ENCODE assay signal across 22 mouse cellular contexts in the genomic region with DNA sequence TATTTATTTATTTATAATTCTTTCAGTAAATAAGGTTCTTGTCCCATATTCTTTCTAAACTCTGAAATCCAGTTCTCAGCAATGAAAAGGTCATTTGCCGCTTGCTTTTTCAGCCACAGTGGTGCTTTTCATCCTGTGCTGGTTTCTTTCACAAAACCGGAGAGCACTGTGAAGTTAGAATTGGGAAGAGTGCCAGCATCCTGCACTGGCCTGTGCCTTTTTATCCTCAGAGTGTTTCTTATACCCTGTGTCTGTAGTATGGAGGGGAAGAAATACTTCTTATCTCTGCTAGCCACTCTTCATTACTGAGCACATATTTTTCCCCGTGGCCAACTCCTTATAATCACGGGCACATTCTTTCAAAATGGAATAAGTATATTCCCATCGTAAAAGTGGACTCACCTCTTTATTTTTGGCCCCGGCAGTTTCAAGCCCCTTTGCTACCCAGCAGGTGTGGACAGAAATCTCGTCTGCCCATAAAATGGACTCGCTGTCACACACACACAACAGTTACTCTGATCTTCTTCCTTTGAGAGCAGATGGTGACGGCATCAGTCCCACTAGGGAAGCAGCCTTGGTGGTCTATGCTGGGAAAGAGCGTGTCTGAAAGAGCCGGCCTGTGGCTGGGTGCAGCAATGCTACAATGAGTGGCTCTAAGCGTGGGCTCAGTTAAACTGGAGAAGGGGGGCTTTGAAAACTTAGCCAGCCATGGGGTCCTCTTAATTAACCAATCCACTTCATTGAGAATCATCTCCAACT.
DNase-seq lines count a peak whose midpoint lies in the region; ATAC-seq and TF ChIP-seq lines count a peak whose summit lies in the region.
"Had no signal": no experiment of that assay in that cellular context is flagged by ENCODE, and none has a peak within 500 bp of the region (broad histone marks: within the 10 kb centered on the region; RNA-seq: fewer than 3 reads in every experiment).

No protein-coding gene starts in this region.

- peak; percentile 33 to 34 for DNase-seq in cerebellum, postnatal 10 days
- DNase-seq in cerebellum, postnatal 4 days (ENCODE audit: low spot score in 2 of 2): no peak
- peak; percentile 67 for DNase-seq in midbrain, postnatal 0 days (ENCODE audit: low spot score)
- DNase-seq in MN1 (ENCODE audit: low spot score): no peak
- DNase-seq: cerebellum, adult 9-11 months; embryo, embryonic 11 days; gastrocnemius, postnatal 25 days; heart, postnatal 14 days; lung, adult 2 months; right cerebral cortex, adult 18-20 months; spleen, adult 18-20 months had no signal

- no peaks in the 10 kb centered on the region for H3K36me3 ChIP-seq in hindbrain, embryonic 16.5 days (ENCODE audit: control insufficient read depth, insufficient read depth, low read length)
- no peaks in the 10 kb centered on the region for H3K36me3 ChIP-seq in hindbrain, embryonic 13.5 days
- no peaks in the 10 kb centered on the region for H3K36me3 ChIP-seq in neural tube, embryonic 12.5 days
- no peaks in the 10 kb centered on the region for H3K36me3 ChIP-seq in neural tube, embryonic 15.5 days
- H3K36me3 ChIP-seq in midbrain, postnatal 0 days (ENCODE audit: insufficient read depth, low read length): no peaks in the 10 kb centered on the region
- H3K36me3 ChIP-seq: G1E; kidney, embryonic 15.5 days; limb, embryonic 10.5 days had no signal

- no peak overlapping the region for H3K9ac ChIP-seq in hindbrain, embryonic 16.5 days (ENCODE audit: low read depth, low read length)
- H3K9ac ChIP-seq in hindbrain, embryonic 13.5 days: no peak overlapping the region
- no peak overlapping the region for H3K9ac ChIP-seq in neural tube, embryonic 12.5 days
- H3K9ac ChIP-seq in neural tube, embryonic 15.5 days (replicated peaks): no peak overlapping the region
- H3K9ac ChIP-seq in midbrain, postnatal 0 days (replicated peaks; ENCODE audit: low read length, poor library complexity, severe bottlenecking): no peak overlapping the region
- H3K9ac ChIP-seq: kidney, embryonic 15.5 days had no signal

- 57% methylated on average over 12 of the region's 12 CpGs for WGBS in hindbrain, embryonic 16.5 days
- WGBS in hindbrain, embryonic 13.5 days: 67% methylated on average over 12 of the region's 12 CpGs
- 60% methylated on average over 12 of the region's 12 CpGs for WGBS in neural tube, embryonic 12.5 days
- WGBS in neural tube, embryonic 15.5 days: 42% methylated on average over 12 of the region's 12 CpGs
- 36% methylated on average over 12 of the region's 12 CpGs for WGBS in midbrain, postnatal 0 days

- no peak for TF ChIP-seq CTCF in midbrain, postnatal 0 days (IDR thresholded peaks at IDR 0.05)

- peak overlapping the region; percentile 23; the same call in 1 of the 2 replicates for H3K27ac ChIP-seq in hindbrain, embryonic 16.5 days (ENCODE audit: low read depth, low read length)
- no peak overlapping the region for H3K27ac ChIP-seq in hindbrain, embryonic 13.5 days
- H3K27ac ChIP-seq in neural tube, embryonic 12.5 days: no peak overlapping the region
- H3K27ac ChIP-seq in neural tube, embryonic 15.5 days (replicated peaks): no peak overlapping the region
- no peak overlapping the region for H3K27ac ChIP-seq in midbrain, postnatal 0 days (ENCODE audit: low read depth, low read length)
- H3K27ac ChIP-seq: kidney, embryonic 15.5 days; limb, embryonic 10.5 days; macrophage had no signal

- peak; percentile 74 for ATAC-seq in hindbrain, embryonic 16.5 days
- no peak for ATAC-seq in hindbrain, embryonic 13.5 days (ENCODE audit: low FRiP score)
- ATAC-seq in neural tube, embryonic 12.5 days (ENCODE audit: low FRiP score, low read depth): peak; percentile 58
- no peak; the same call in 1 of the 2 replicates for ATAC-seq in neural tube, embryonic 15.5 days (ENCODE audit: low FRiP score)
- ATAC-seq in midbrain, postnatal 0 days (ENCODE audit: low FRiP score): no peak
- ATAC-seq: CD4-positive, CD25-positive, alpha-beta regulatory T cell, adult 4 months; inflammation-experienced regulatory T-cells, adult 6 months had no signal

- no peak overlapping the region for H3K4me2 ChIP-seq in hindbrain, embryonic 16.5 days (ENCODE audit: low read length)
- H3K4me2 ChIP-seq in hindbrain, embryonic 13.5 days: no peak overlapping the region
- no peak overlapping the region for H3K4me2 ChIP-seq in neural tube, embryonic 12.5 days (replicated peaks)
- H3K4me2 ChIP-seq in neural tube, embryonic 15.5 days: no peak overlapping the region
- no peak overlapping the region for H3K4me2 ChIP-seq in midbrain, postnatal 0 days (ENCODE audit: low read depth, low read length, poor library complexity, severe bottlenecking)
- H3K4me2 ChIP-seq: kidney, embryonic 15.5 days; liver, embryonic 11.5 days had no signal

- H3K27me3 ChIP-seq in hindbrain, embryonic 16.5 days (replicated peaks; ENCODE audit: control insufficient read depth, insufficient read depth, low read length): no peaks in the 10 kb centered on the region
- H3K27me3 ChIP-seq in hindbrain, embryonic 13.5 days: no peaks in the 10 kb centered on the region
- H3K27me3 ChIP-seq in neural tube, embryonic 12.5 days (replicated peaks): no peaks in the 10 kb centered on the region
- no peaks in the 10 kb centered on the region for H3K27me3 ChIP-seq in neural tube, embryonic 15.5 days (replicated peaks)
- H3K27me3 ChIP-seq in midbrain, postnatal 0 days (ENCODE audit: insufficient read depth, low read length): no peaks in the 10 kb centered on the region
- H3K27me3 ChIP-seq: kidney, embryonic 15.5 days had no signal

- H3K9me3 ChIP-seq in hindbrain, embryonic 16.5 days (ENCODE audit: control insufficient read depth, low read length): peaks cover 3% of the 10 kb centered on the region
- H3K9me3 ChIP-seq in hindbrain, embryonic 13.5 days: no peaks in the 10 kb centered on the region
- H3K9me3 ChIP-seq in neural tube, embryonic 12.5 days: peaks cover 4% of the 10 kb centered on the region; the same call in 1 of the 2 replicates
- H3K9me3 ChIP-seq in neural tube, embryonic 15.5 days (replicated peaks): no peaks in the 10 kb centered on the region
- no peaks in the 10 kb centered on the region for H3K9me3 ChIP-seq in midbrain, postnatal 0 days (ENCODE audit: low read length)
- H3K9me3 ChIP-seq: kidney, embryonic 15.5 days; limb, embryonic 10.5 days had no signal

- H3K4me1 ChIP-seq in hindbrain, embryonic 16.5 days (ENCODE audit: control insufficient read depth, insufficient read depth, low read depth, low read length): no peaks in the 10 kb centered on the region; the same call in 1 of the 2 replicates
- H3K4me1 ChIP-seq in hindbrain, embryonic 13.5 days (replicated peaks): peaks cover 5% of the 10 kb centered on the region; the same call in 1 of the 2 replicates
- H3K4me1 ChIP-seq in neural tube, embryonic 12.5 days: no peaks in the 10 kb centered on the region; the same call in 1 of the 2 replicates
- H3K4me1 ChIP-seq in neural tube, embryonic 15.5 days: peaks cover 16% of the 10 kb centered on the region; the same call in 1 of the 2 replicates
- H3K4me1 ChIP-seq in midbrain, postnatal 0 days (ENCODE audit: insufficient read depth, low read length): no peaks in the 10 kb centered on the region
- H3K4me1 ChIP-seq: kidney, embryonic 15.5 days; limb, embryonic 10.5 days had no signal

- H3K4me3 ChIP-seq in hindbrain, embryonic 16.5 days (ENCODE audit: low read length): no peak overlapping the region
- H3K4me3 ChIP-seq in hindbrain, embryonic 13.5 days: no peak overlapping the region
- no peak overlapping the region for H3K4me3 ChIP-seq in neural tube, embryonic 12.5 days
- no peak overlapping the region for H3K4me3 ChIP-seq in neural tube, embryonic 15.5 days (replicated peaks)
- H3K4me3 ChIP-seq in midbrain, postnatal 0 days (ENCODE audit: low read depth, low read length): no peak overlapping the region
- H3K4me3 ChIP-seq: kidney, embryonic 15.5 days; limb, embryonic 10.5 days had no signal

Comparison
In these comparisons a context has a peak if more than half of its experiments do, and no peak if none do; other contexts are left out.
1. DNase-seq: peak in cerebellum, postnatal 10 days (2 of 2) and midbrain, postnatal 0 days (single experiment); none in cerebellum, postnatal 4 days (0 of 2) and MN1 (single experiment).
2. ATAC-seq: peak in hindbrain, embryonic 16.5 days (single experiment) and neural tube, embryonic 12.5 days (single experiment); none in hindbrain, embryonic 13.5 days (single experiment), neural tube, embryonic 15.5 days (single experiment) and midbrain, postnatal 0 days (single experiment).